Mouse (Mus musculus) myocyte (in vitro differentiated cells): ENCODE measurements around the gene Tsx.

Experiments used
- MAX ChIP-seq: IDR thresholded peaks from one replicate; pipeline ENCODE4 v1.6.1; 2011; ENCODE audit warnings: low read depth, mild to moderate bottlenecking, control low read depth
- MYOG ChIP-seq, 3 experiments: IDR thresholded peaks; one replicate each; pipeline ENCODE4 v1.6.1; 2011; ENCODE audit warnings: control low read depth in 2 of 3, low read depth in 2 of 3, mild to moderate bottlenecking in 2 of 3; ENCODE audit not compliant: insufficient read length in 2 of 3, control insufficient read depth in 1 of 3, insufficient read depth in 1 of 3
- POLR2A ChIP-seq: IDR thresholded peaks from one replicate; pipeline ENCODE4 v1.6.1; 2011; ENCODE audit warnings: low read depth, mild to moderate bottlenecking, control low read depth, moderate library complexity; ENCODE audit not compliant: insufficient read length
- POLR2AphosphoS2 ChIP-seq: IDR thresholded peaks from one replicate; pipeline ENCODE4 v1.6.1; 2011; ENCODE audit warnings: low read depth, control low read depth; ENCODE audit not compliant: insufficient read length
- SRF ChIP-seq: IDR thresholded peaks from one replicate; pipeline ENCODE4 v1.6.1; 2011; ENCODE audit warnings: low read depth; ENCODE audit not compliant: control insufficient read depth, insufficient read length

DNA sequence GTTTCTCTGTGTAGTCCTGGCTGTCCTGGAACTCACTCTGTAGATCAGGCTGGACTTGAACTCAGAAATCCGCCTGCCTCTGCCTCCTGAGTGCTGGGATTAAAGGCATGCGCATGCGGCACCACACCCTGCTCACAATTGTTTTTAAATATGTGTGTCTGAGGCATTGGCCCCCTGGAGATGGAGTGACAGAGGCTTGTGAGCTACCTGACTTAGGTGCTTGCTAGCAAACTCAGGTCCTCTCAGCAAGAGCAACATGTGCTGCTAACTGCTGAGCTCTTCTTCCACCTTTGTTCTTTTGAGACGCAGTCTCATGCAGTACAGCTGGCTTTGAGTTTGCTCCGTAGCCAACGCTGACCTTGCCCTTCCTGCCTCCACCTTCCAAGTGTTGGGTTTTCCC is 38.5 kb downstream of the Tsx start:
- TF ChIP-seq POLR2AphosphoS2 (no peak), POLR2A (no peak), MAX (no peak), MYOG (IDR thresholded peaks at IDR 0.05; ENCODE audit: control insufficient read depth in 1 of 3, insufficient read depth in 1 of 3, insufficient read length in 2 of 3, low read depth in 2 of 3) (no peak), SRF (no peak)
